Mouse (Mus musculus): ENCODE measurements around the gene Dlg1.

Dlg1 gene

DNA sequence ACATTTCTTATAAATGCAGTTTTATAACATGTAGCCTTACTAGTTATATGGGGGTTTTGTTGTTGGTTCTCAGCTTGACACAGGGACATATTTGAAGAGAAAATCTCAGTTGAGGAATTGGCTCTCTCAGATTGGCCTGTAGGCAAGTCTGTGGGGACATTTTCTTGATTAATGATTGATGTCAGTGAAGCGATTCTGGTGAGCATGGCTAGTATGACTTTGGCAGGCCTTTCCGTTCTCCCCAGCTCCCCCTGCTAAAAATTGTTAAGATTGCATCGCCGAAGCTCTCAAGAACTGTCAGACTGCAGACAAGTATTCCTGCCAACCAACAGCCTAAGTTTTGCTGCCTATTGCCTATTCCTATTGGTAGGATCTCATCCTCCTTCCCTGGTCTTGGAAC, 73.8 kb downstream of the Dlg1 start:
- DNase-seq (ENCODE audit: low spot score in 2 of 2) = no peak

DNA sequence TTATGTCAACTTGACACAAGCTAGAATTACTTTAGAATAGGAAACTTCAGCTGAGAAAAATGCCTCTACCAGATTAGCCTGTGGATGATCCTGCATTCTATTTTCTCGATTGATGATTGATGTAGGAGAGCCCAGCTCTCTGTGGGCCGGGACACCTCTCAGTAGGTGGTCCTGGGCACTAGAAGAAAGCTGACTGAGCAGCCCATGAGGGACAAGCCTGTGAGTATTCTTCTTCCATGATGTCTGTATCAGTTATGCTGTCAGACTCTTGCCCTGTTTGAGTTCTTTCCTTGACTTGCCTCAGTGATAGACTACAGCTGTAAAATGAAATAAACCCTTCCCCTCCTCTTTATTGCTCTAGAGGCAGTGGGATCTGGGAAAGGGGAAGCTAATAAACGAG, 74.5 kb downstream of the Dlg1 start:
- no peak for DNase-seq (ENCODE audit: low spot score in 2 of 2)

DNA sequence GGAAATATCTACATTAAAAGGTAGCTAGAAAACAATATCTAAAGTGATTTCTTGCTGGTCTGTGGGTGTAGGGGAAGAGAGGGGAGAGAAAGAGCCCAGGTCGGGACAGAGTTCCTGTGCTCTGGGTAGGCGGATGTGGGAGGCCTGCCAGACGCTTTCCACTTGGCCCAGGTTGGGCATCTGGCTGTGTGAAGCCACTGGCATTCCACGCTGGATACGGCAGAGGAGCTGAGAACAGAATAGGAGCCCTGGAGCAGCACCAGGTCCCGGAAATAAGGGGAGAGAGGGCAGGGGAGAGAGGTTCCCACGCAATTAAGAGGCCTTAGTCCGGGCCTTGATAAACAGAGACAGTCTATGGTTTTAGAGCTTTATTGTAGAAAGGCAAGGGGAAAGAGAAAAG, 77.0 kb downstream of the Dlg1 start:
- DNase-seq (ENCODE audit: low spot score in 2 of 2) = no peak

DNA sequence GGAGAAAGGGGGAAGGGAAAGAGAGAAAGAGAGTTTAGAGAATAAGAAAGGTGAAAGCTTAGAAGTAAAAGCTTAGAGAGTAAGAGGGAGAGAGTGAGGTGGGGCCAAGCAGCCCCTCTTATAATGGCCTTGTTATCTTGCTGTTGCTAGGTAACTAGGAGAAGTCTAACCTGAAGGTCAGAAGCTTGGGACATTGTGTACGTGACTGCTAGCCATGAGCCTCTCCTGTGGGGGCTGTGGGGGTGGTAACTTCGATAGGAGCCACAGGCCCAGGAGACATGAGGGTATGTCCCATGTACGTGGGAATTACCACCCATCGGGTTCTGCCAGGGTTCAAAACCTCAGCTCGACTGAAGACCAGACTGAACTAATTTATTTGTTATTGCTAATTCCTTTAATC, 77.5 kb downstream of the Dlg1 start:
- no peak for DNase-seq (ENCODE audit: low spot score in 2 of 2)

DNA sequence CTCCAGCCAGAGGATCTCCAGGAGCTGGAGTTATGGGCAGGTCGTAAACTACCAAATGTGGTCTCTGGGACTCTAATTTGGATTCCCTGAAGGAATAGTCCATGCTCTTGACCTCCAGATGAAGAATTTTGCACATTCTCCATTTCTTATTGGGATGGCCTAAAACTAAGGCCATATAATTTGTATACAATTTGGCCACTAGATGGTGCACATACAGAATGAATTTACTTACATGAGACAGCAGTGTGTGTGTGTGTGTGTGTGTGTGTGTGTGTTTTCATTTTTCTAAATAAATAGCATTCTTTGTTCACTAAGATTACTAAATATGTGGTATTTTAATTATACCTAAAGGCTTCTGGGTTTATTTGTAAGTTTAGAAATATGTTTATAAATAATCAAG, 87.3 kb downstream of the Dlg1 start:
- no peak for DNase-seq (ENCODE audit: low spot score in 2 of 2)

DNA sequence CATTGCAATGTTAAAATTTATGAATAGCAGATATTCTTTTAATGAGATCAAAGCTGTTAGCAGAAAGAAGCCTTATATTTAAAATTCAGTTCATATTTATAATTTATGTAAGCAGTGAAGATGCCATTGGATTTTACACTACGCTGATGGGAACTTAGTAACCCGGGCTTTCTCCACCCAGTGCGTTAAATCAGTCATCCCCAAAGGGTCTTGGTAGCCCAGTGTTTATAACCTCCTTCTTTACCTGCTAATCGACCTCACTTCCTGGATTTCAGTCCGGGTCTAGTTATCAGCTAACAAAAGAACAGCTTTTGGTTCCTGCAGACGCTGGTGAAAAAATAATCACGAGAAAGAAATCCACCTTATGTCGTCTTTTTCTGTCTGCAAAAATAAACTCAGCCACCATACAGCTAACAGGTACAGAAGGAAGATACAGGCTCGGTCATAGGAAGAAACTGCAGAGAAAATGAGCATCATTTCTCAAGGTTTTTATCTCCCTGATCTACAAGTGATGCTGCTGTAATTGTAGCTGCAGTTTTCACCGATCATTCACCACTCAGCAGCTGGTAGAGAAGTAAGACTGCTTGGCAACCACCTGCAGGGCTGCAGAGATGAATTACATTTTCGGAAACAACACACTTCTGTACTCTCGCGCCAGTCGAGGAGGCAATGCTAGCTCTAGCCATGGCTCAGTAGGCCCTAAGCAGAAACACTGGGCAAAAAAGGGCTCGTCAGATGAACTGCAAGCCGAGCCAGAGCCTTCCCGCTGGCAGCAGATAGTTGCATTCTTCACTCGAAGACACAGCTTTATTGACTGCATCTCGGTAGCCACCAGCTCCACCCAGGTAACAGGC, 91.2 kb downstream of the Dlg1 start:
- DNase-seq (ENCODE audit: low spot score in 2 of 2) = no peak

DNA sequence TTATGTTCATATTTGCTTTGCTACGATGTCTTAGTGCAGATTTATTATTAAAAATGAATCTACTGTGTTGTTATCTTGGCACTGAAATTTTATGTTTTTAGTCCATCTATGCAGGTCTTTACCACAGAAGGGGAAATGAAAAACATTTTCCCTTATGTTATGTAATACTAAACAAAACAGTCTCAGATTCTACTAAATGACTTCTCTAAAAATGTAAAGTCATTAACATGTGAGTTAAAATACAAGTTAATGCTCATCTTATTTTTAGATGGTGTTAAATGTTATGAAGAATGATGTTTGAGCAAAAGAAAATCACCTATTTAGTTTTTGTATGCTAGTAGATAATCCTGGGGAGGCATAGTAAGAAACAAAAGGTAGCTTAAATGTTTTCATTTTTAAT, 91.8 kb downstream of the Dlg1 start:
- DNase-seq (ENCODE audit: low spot score in 2 of 2) = no peak

DNA sequence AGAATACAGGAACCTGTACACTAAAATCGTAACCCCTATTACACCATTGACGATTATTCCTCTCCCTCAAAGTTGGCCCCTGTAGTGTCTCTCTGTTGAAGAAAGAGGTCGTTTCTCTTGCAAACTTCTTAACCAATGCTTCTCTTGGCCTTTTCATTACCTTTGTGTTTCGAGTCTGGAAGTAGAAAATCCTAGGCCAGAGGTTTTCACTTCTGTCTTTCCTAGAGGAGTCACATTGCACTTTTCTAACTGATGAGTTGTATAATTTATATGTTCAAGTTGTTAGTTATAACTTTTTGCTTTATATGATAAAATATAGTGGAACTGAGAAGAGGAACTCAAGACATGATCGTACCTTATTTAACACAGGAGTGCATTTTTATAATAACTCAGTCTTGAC, 93.2 kb downstream of the Dlg1 start:
- DNase-seq (ENCODE audit: low spot score in 2 of 2) = no peak

DNA sequence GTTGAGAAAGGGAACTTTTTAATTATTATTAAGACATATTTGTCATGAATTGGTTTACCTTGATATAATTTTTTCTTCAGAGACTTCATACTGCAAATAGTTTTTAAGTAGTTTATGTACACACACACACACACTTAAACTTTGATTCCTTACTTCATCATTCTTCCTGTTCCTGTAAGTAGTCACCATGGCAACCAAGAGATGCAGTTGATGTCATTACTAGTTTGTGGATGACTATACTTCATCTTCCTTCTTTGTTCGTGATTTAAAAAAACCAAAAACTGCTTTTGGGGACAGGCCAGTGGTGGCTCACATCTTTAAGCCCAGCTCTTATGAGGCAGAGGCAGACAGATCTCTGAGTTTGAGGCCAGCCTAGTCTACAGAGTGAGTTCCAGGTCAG, 94.4 kb downstream of the Dlg1 start:
- no peak for DNase-seq (ENCODE audit: low spot score in 2 of 2)

DNA sequence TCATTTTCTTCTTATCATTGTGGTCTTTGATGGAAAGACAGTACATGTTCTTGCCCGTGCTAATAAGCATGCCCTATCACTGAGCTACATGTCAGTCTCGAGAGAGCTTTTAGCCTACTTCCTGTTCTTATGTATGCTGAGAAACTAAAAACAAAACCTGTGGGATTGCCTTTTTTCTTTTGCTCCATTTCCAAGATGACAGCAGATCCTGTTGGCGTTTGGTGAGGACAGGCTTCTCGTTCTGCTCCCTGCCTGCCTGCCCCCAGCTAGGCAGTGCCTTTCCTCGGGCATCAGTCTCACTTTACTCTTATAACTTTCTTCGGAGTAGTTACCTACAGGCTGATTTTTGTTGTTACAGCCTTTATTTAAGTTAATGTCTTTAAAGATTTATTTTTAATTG, 96.2 kb downstream of the Dlg1 start:
- DNase-seq (ENCODE audit: low spot score in 2 of 2) = no peak

DNA sequence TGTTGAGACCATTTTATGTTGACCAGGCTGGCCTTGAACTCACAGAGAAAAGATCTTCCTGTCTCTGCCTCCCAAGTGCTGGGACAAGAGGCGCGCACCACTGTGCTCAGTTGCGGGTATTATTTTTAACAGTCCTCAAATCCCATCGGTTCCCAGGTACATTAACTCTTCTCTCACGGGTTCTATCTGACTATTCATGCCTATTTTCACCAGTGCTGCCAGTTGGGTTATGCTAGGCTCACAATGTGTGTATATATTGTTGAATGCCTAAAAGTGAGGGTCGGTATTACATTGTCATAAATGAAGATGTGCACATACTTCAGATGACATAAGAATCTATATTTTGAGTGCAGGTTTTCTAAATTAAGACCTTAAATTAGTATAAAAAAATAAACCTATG, 103.1 kb downstream of the Dlg1 start:
- no peak for DNase-seq (ENCODE audit: low spot score in 2 of 2)

DNA sequence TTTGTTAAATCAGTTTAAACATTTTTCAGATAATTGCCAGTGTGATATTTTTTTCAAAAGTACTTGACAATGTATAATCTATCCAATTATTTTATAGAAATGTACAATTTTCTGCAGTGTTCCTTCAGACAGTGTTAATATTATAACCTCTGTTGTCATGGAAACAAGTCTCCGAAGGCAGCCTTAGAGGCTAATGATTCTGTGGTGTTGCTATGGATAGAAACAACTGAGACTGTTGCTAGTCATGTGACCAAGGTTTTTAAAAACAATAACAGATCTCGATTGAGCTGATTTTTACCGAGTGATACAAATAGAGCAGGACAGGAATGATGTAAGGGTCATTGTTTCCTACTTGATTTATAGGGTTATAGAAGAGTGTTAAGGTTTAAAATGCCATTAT, 103.5 kb downstream of the Dlg1 start:
- DNase-seq (ENCODE audit: low spot score in 2 of 2) = no peak

DNA sequence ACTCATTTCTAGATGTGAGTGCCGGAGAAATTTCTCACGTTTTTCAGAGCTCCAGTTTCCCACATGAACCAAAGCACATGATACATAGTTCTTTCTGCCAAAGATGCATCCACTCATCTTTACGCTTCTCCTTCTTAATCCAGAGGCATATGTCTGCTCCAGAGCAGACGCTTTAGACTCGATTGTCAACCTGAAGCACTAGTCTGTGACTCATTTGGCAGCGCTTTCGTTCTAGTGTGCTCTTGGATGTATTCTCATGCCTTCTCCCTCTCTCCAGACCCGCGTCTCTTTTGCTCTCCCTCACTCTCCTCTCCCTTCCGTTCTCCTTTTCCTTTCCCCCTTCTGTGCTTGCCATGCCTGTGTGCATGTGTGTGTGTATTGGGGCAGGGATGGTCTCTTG, 112.7 kb downstream of the Dlg1 start:
- DNase-seq (ENCODE audit: low spot score in 2 of 2) = no peak

DNA sequence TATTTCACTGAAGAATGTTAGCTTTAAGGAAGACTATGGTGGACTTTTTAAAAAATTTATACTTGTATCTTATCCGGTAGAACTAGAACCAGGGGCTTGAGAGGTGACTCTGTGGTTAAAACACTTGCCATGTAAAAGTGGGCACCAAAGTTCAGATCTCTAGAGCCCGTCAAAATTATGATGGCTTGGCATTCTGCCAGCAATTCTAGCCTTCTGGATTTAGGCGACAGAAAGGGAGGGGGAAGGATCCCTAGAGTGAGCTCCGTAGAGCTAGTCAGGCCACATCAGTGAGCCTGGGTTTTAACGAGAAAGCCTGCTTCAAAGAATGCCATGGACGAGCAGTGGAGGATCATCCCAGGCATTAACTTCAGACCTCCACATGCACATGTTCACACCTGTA, 117.8 kb downstream of the Dlg1 start:
- no peak for DNase-seq (ENCODE audit: low spot score in 2 of 2)

DNA sequence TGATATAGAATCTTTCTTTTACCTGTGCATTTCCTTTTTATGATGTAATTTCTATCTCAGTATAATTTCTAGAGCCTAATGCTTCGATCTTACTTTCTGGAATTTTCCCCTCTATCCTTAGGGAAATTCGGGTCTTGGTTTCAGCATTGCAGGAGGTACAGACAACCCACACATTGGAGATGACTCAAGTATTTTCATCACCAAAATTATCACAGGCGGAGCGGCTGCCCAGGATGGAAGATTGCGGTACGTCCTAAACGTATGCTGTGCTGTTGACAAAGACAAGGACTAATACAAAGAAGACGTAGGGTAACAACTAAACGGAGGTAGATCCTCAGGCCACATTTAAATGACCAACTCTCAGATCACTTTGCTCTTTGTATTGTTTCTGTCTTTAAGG, 126.8 kb downstream of the Dlg1 start:
- DNase-seq (ENCODE audit: low spot score in 2 of 2) = no peak

DNA sequence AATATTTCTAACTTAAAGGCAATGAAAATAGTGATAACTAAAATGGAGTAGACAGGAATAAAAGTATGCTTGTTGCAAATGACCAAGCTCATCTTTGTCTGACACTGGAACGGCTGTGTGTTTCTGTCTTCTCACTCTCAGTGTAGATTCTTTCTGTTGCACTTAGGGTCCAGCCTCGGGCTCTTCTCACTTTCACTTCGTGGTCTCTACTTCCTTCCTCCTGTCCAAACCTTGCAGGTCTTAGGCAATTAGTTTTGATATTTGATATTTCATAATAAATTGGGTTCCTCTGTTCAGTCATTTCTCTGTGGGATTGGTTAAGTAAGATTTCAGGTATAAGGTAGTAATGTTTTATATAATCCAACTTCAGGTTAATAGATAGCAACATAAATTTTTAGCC, 140.4 kb downstream of the Dlg1 start:
- DNase-seq (ENCODE audit: low spot score in 2 of 2) = no peak

DNA sequence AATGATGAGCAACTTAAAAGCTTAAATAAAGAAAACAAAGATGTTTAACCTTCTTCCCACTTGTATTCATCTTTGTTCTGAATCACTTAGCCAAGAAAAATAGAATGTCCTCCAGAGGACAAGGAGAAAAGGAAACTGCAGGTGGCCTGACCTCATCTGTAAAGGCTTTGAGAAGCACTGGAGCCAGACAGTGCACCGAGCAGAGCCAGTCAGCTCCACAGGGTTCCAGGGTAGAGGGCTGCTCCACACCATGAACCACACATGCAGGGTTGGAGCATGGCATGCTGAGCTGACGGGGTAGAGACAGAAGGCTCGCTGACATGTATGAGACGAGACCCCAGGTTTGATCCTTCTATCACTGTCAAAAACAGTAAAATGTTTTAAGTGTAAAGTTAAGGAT, 162.8 kb downstream of the Dlg1 start:
- no peak for DNase-seq (ENCODE audit: low spot score in 2 of 2)

DNA sequence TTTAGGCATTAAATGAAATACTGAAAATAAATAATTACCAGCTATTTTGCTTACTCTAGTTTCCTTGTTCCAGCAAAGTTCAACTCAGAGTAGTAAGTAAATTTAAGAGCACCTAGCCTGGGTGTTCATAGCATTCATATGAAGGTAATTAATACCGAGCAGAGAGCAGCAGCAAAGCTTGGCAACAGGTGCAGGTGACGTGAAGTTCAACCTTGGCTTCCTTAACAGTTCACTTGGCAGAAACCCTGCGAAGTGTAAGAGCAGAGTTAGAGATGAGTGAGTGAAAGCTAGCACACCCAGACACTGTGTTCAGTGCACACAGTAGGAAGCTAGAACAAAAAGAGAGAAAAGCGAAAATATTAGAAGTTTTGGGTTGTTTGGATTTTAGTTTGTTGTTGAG, 167.5 kb downstream of the Dlg1 start:
- DNase-seq (ENCODE audit: low spot score in 2 of 2) = no peak

DNA sequence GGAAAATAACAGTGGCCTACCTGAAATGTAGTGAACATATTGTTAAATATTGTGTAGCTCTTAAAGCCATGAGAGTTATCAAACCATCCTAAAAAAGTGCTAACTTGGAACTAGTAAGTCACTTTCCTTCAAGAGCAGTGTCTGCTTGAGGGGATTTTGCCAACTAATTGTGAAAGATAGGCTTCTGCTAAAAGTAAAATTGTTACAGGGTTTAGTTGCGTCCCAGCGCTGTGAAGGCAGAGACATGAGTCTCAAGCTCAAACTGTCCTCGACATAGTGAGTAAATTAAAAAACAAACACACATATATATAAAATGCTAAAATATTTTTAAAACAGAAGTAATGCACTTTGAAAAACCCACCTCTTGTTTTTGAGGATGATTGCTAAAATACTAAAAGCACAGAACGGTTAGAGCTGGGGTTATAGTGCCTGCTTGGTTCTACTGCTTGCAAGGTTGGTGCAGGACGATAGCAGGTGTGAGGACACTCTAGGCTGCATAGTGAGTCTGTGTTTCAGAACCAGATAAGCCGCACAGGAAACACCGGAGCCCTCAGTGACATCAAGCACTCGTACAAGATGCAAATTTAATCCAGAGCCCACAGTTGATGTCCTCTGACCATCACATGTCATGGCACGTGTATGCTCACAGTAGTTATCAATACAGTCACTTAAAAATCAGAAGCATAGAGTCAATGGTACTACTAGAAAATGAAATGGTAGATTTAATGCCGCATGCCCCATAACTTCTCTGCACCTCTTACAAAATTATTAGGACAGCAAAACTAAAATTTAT, 169.6 kb downstream of the Dlg1 start:
- DNase-seq (ENCODE audit: low spot score in 2 of 2) = no peak

DNA sequence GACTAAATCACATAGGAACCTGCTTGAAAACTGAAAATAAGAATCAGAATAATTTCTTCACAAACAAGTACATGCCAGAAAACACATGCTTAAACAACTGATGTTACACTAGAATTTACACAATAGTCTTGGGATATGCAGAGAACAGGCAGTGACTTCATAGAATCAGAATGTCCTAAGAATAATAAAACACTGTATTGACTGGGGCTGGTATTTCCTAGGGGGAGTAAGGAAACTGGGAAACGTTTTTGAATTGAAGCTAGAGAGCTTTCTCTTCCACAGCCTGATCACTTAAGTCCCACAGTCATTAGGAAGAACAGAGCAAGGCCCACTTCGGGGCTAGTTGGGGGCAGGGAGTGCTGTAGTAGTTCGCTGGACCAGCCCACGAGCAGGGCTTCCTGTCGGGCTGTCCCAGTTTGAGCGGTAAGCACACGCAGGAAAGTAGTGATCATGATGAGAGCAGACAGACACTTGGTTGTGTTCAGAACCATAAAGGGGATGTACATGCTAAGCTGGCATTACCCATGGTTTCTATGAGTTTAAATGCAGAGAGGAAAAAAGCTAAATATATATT, 170.9 kb downstream of the Dlg1 start:
- DNase-seq (ENCODE audit: low spot score in 2 of 2) = no peak

DNA sequence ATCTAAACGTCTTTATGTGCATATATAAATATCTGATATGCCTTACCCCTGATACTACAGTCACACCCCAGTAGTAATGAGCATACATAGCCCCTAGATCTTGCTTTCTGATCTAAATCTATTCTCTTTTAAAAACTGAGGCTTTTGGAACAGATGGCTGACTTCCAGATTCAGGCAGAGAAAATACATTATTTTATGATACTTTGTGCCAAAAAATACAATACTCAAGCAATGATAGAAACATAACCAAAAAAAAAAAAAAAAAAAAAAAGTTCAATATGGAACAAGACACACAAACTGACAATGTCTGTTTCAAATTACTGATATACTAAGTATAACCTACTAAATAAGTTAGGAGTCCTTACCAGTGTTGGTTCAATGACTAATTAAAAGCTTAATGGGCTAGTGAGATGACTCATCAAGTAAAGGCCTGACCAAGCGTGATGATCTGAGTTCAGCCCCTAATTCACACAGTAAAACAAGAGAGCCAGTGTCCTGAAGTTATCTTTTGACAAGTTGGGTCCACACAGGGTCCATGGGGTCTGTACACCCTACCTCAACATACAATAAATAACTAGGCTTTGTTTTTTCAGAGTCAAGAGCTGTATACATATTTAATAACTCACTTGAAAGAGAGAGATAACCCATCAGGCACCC, 171.5 kb downstream of the Dlg1 start:
- DNase-seq (ENCODE audit: low spot score in 2 of 2) = no peak

DNA sequence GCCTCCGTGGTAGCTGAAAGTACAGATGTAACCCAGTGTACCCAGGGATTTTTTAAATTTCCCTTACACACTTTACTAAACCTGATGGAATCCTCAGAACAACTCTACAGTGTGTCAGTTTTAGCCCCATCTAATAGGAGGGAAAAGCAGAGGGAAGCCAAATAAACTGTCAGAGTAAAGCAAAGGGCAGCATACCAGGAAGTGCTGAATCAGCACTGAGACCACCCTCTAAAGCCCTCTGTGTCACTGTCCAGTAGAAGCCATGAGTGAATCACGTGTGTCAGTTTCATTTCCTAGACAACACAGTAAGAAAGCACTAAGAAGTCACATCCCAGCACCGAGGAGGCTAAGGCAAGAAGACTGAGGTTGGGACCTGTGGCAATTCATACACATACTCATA, 174.1 kb downstream of the Dlg1 start:
- DNase-seq (ENCODE audit: low spot score in 2 of 2) = no peak

DNA sequence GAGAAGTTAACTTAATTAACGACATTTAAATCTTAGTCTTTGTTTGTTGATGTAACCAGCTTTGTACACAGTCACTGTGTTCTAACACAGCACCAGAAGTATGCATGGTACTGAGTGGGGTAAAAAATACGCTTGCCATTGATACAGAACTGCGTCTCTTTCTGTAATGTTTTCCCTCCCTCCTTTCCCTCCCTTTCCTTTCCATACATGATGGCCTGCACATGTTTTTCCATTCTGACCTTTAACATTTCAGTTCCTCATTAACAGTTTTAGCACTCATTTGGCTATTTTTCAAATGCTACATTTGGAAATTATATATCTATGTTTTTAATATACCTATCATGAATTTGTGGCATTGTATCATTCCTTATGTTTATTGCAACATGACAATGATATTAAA, 181.0 kb downstream of the Dlg1 start:
- DNase-seq (ENCODE audit: low spot score in 2 of 2) = no peak
